ENCODE assay signal across 14 mouse cellular contexts in genomic region chr2:32294348-32294747, GRCm38 (mm10). TPM values are rescaled to one million over a fixed set of nuclear protein-coding genes. Genes with fewer than 3 reads are reported as not detected.
DNase-seq lines count a peak whose midpoint lies in the region; ATAC-seq lines count a peak whose summit lies in the region.
"Had no signal": no experiment of that assay in that cellular context is flagged by ENCODE, and none has a peak within 500 bp of the region (broad histone marks: within the 10 kb centered on the region; RNA-seq: fewer than 3 reads in every experiment).

No protein-coding gene starts in this region.

- DNase-seq in heart, adult 18-20 months, result peak; percentile 79 to 83
- DNase-seq in adrenal gland, postnatal 36 days, result peak; percentile 55 to 60
- peak; percentile 70 to 85 for DNase-seq in gastrocnemius, adult 8-10 months (ENCODE audit: low spot score in 2 of 2)
- peak; percentile 56 to 79 for DNase-seq in heart, postnatal 14 days
- DNase-seq in layer of hippocampus, postnatal 14 days (ENCODE audit: low spot score in 2 of 2), result no peak
- DNase-seq: layer of hippocampus, postnatal 36 days; right cerebral cortex, adult 18-20 months had no signal

- H3K36me3 ChIP-seq in heart, embryonic 11.5 days (ENCODE audit: control insufficient read depth, insufficient read depth, low read length), result peaks cover 15% of the 10 kb centered on the region

- no peaks in the 10 kb centered on the region for H3K9me3 ChIP-seq in heart, embryonic 11.5 days (replicated peaks; ENCODE audit: control insufficient read depth, low read length)
- H3K9me3 ChIP-seq: intestine, embryonic 15.5 days; megakaryocyte, embryonic 14.5 days had no signal

- no peak for ATAC-seq in heart, embryonic 11.5 days (replicated peaks; ENCODE audit: insufficient number of reproducible peaks, low FRiP score, low TSS enrichment)
- no peak for ATAC-seq in frontal cortex, adult (ENCODE audit: low TSS enrichment)
- ATAC-seq: intestine, embryonic 15.5 days had no signal

- intact Hi-C loops in heart, postnatal 14 days (cut with DNase I), result no loop called here

- H3K9ac ChIP-seq in heart, embryonic 11.5 days (ENCODE audit: low read depth, low read length), result no peak overlapping the region
- H3K9ac ChIP-seq: intestine, embryonic 15.5 days had no signal

- 82% methylated on average over 8 of the region's 8 CpGs for WGBS in heart, embryonic 11.5 days (ENCODE audit: insufficient replicate concordance)

- H3K4me2 ChIP-seq in heart, embryonic 11.5 days, result no peak overlapping the region
- H3K4me2 ChIP-seq: intestine, embryonic 15.5 days; liver, embryonic 11.5 days had no signal

- no peak overlapping the region for H3K27ac ChIP-seq in heart, embryonic 11.5 days (ENCODE audit: low read depth, low read length)
- H3K27ac ChIP-seq: intestine, embryonic 15.5 days; stomach, postnatal 0 days had no signal

- H3K4me3 ChIP-seq in heart, embryonic 11.5 days (ENCODE audit: low read depth, low read length), result no peak overlapping the region
- H3K4me3 ChIP-seq: erythroblast, embryonic 14.5 days; intestine, embryonic 15.5 days; megakaryocyte, embryonic 14.5 days had no signal

- peaks cover 2% of the 10 kb centered on the region; the same call in 1 of the 2 replicates for H3K4me1 ChIP-seq in heart, embryonic 11.5 days (ENCODE audit: control insufficient read depth, insufficient read depth, low read length)

- H3K27me3 ChIP-seq in heart, embryonic 11.5 days (ENCODE audit: control insufficient read depth, insufficient read depth, low read length), result no peaks in the 10 kb centered on the region
- H3K27me3 ChIP-seq: intestine, embryonic 15.5 days; megakaryocyte, embryonic 14.5 days had no signal

RNA-seq across cellular contexts. Expression of gene Swi5, which starts 6.5 kb away (rescaled TPM):
- total RNA-seq in heart, adult 18-20 months (2021), result 100 to 1,000 TPM; 214 to 232 TPM
- 125 and 339 TPM in 2 replicates for polyA plus RNA-seq in heart, embryonic 11.5 days (2014; fragmentation: Nextera tagmentation; extraction: Ambion mirVana)
- total RNA-seq in adrenal gland, postnatal 36 days (2021), result 100 to 1,000 TPM; 289 to 304 TPM
- total RNA-seq in gastrocnemius, adult 8-10 months (2022), result 100 to 1,000 TPM; 137 to 150 (median 140) TPM
- total RNA-seq in heart, postnatal 14 days (2021), result 100 to 1,000 TPM; 153 to 156 TPM
- 100 to 1,000 TPM; 210 to 223 TPM for total RNA-seq in layer of hippocampus, postnatal 14 days (2021)

RNA-seq across cellular contexts. Expression of gene Golga2, which starts 7.2 kb away (rescaled TPM):
- 10 to 100 TPM; 67.6 to 75.5 TPM for total RNA-seq in heart, adult 18-20 months (2021)
- 20.5 and 26.8 TPM in 2 replicates for polyA plus RNA-seq in heart, embryonic 11.5 days (2014; fragmentation: Nextera tagmentation; extraction: Ambion mirVana)
- 10 to 100 TPM; 73.0 to 74.2 TPM for total RNA-seq in adrenal gland, postnatal 36 days (2021)
- total RNA-seq in gastrocnemius, adult 8-10 months (2022), result 10 to 100 TPM; 50.1 to 62.3 (median 53.8) TPM
- total RNA-seq in heart, postnatal 14 days (2021), result 10 to 100 TPM; 67.9 to 70.5 TPM
- 10 to 100 TPM; 73.8 to 86.1 TPM for total RNA-seq in layer of hippocampus, postnatal 14 days (2021)

RNA-seq across cellular contexts. Expression of gene Uck1, which starts 34.4 kb away (rescaled TPM):
- total RNA-seq in heart, adult 18-20 months (2021), result 10 to 100 TPM; 20.3 to 26.7 TPM
- 42.1 and 44.3 TPM in 2 replicates for polyA plus RNA-seq in heart, embryonic 11.5 days (2014; fragmentation: Nextera tagmentation; extraction: Ambion mirVana)
- total RNA-seq in adrenal gland, postnatal 36 days (2021), result 100 to 1,000 TPM; 118 to 120 TPM
- 10 to 100 TPM; 10.1 to 10.9 (median 10.7) TPM for total RNA-seq in gastrocnemius, adult 8-10 months (2022)
- total RNA-seq in heart, postnatal 14 days (2021), result 10 to 100 TPM; 26.1 to 26.7 TPM
- total RNA-seq in layer of hippocampus, postnatal 14 days (2021), result 10 to 100 TPM; 55.5 to 59.2 TPM

RNA-seq across cellular contexts. Expression of gene Ciz1, which starts 57.8 kb away (rescaled TPM):
- total RNA-seq in heart, adult 18-20 months (2021), result 10 to 100 TPM; 19.1 to 27.2 TPM
- 32.1 and 35.8 TPM in 2 replicates for polyA plus RNA-seq in heart, embryonic 11.5 days (2014; fragmentation: Nextera tagmentation; extraction: Ambion mirVana)
- 10 to 100 TPM; 59.8 to 66.2 TPM for total RNA-seq in adrenal gland, postnatal 36 days (2021)
- total RNA-seq in gastrocnemius, adult 8-10 months (2022), result 10 to 100 TPM; 18.3 to 28.1 (median 25.8) TPM
- total RNA-seq in heart, postnatal 14 days (2021), result 10 to 100 TPM; 32.2 to 36.5 TPM
- total RNA-seq in layer of hippocampus, postnatal 14 days (2021), result 10 to 100 TPM; 67.3 to 69.5 TPM

RNA-seq across cellular contexts. Expression of gene Pomt1, which starts 58.0 kb away (rescaled TPM):
- 10 to 100 TPM; 13.7 to 17.8 TPM for total RNA-seq in heart, adult 18-20 months (2021)
- polyA plus RNA-seq in heart, embryonic 11.5 days (2014; fragmentation: Nextera tagmentation; extraction: Ambion mirVana), result 12.9 and 15.3 TPM in 2 replicates
- total RNA-seq in adrenal gland, postnatal 36 days (2021), result 10 to 100 TPM; 32.2 to 37.5 TPM
- total RNA-seq in gastrocnemius, adult 8-10 months (2022), result 10 to 100 TPM in 3 of 4 experiments, 1 to 10 TPM in 1; 10.0 to 12.5 (median 11.9) TPM
- 10 to 100 TPM; 11.7 to 13.4 TPM for total RNA-seq in heart, postnatal 14 days (2021)
- total RNA-seq in layer of hippocampus, postnatal 14 days (2021), result 10 to 100 TPM; 22.4 to 23.6 TPM

Comparison
In these comparisons a context has a peak if more than half of its experiments do, and no peak if none do; other contexts are left out.
1. DNase-seq: peak in heart, adult 18-20 months (2 of 2), adrenal gland, postnatal 36 days (2 of 2), gastrocnemius, adult 8-10 months (2 of 2) and heart, postnatal 14 days (2 of 2); none in layer of hippocampus, postnatal 14 days (0 of 2).